Mouse (Mus musculus) ES-E14 (cell line): ENCODE measurements around the gene Zdhhc24.

Experiments
- HCFC1 ChIP-seq: IDR thresholded peaks from 2 replicates; pipeline ENCODE4 v1.6.1; 2012; ENCODE audit warnings: low read length, inconsistent platforms, borderline replicate concordance; ENCODE audit not compliant: insufficient read depth
- MAFK ChIP-seq: IDR thresholded peaks from 2 replicates; pipeline ENCODE4 v1.6.1; 2014; ENCODE audit warnings: mild to moderate bottlenecking, low read depth, low read length, inconsistent platforms; ENCODE audit not compliant: insufficient read depth
- ZC3H11A ChIP-seq: IDR thresholded peaks from 2 replicates; pipeline ENCODE4 v1.6.1; 2012; ENCODE audit warnings: low read depth, mild to moderate bottlenecking, inconsistent platforms, low read length, borderline replicate concordance

DNA sequence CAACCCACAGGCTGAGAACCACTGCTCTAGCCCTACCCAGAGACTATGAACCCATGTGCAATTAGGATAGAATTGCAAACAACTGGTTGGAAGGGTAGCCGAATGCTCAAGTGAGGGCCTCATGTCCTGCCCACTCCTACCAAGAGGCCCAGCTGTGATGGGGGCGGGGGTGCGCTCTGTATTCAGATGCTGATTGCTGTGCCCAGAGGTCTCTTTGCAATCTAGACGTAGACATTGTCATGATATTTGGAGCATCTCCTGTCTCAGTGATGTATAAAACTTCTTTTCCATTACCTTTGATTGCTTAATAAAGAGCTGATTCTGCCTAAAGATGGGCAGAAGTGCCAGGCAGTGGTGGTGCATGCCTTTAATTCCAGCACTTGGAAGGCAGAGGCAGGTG is 28.7 kb upstream of the Zdhhc24 start:
- TF ChIP-seq HCFC1 (no peak), MAFK (no peak), ZC3H11A (no peak)
